Mouse (Mus musculus) testis, postnatal 10 days (tissue): ENCODE data around the gene Pomp.
A peak's percentile ranks its signal among the peaks of the same experiment; 100 is the strongest.

Experiments
- DNase-seq: peaks from one replicate; pipeline ENCODE4 v3.0.0; 2021; ENCODE audit warnings: low spot score

Pomp gene

GRCm38 (mm10) chr5:147860449-147861261, at the start of gene Pomp:
Gene Pomp, plus strand, starts transcription at chr5:147860461.
- DNase-seq = peak; percentile 95

DNA sequence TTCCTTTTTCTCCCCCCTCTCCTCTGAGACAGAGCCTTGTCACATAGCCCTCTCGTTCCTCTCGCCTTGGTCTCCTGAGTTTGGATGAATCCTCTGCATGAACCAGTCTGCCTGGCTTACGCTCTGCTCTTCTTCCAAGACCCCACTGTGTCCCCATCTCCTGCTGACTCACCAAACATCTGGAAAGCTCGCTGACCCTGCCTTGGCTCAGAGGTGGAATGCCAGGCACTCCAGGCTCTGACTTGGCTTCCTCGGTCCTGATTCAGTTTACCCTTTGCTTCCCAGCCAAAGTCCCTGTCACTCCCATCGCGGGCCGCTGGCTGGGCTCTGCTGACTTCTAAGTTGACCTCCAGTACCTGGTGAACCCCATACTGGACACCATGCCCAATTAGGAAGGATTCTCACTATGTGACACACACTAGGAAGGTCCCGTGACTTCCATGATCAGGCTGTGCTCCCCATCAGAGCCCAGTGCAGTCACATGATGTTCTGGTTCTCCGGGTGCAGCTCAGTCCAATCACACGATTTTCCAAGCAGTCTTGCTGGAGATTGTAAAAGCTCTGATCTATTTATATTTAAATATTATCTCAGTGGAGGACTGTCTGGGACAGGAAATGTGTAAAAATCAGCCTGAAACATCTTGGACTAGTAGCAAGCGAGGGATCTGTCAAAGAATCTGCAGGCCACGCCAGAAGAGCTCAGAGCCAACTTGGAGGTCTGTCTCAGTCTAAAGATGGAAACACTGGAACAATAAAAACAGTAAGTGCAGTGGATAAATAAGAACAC, 47.8 kb upstream of the Pomp start:
- no peak for DNase-seq

DNA sequence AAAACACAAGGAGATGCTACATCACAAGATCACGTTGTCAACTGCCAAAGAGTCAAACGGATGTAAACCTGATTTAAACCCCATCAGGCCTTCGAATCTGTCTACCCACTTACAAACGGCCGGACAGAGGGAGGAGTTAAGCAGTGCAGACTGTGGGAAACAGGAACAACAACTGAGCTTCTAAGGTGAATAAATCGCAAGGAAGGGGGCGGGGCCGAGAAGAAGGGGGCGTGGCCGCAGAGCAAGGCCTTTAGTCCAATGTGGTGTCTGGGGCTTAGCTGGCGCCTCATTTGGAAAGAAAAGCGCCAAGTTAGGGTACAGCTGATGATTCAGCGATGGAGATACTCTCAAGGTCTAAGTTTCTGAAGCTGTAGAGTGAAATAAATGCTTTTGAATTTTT, 45.3 kb upstream of the Pomp start:
- peak; percentile 64 for DNase-seq

DNA sequence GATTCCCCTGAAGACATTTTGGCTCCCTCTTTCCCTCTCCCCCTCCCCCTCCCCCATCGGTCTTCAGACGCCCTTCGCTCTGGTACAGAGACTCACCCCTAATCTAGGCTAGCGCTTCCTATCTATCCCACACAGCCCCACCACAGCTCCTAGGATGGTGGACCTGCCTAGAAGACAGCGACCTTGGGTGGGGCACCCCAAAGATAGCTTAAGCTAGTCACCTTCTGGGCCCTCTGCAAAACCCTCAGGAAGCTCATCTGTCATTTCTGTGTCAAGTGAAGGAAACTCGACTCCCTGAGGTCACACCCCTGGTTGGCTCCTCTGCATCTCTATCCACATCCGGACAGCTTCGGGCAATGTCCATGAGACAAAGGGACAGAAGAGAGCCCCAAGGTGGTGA, 44.7 kb upstream of the Pomp start:
- DNase-seq = no peak

DNA sequence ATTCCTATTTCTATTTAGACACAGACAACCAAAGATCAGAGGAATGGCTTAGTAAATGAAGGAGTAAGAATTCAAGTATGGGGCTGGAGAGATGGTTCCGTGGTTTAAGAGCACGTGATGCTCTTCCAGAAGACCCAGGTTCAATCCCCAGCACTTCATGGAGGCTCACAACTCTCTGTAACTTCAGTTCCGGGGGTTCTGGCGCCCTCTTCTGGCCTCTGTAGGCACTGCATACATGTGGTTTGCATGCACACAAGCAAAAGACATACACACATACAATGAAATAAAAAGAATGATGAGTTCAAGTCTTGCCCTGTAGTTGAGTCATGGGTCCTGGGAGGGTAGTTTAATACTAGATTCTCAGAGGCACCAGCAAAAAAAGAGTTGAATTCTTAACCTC, 43.8 kb upstream of the Pomp start:
- no peak for DNase-seq

GRCm38 (mm10) chr5:147817747-147818496, 42.3 kb upstream of the Pomp start:
- DNase-seq = no peak

GRCm38 (mm10) chr5:147818866-147819265, 41.4 kb upstream of the Pomp start:
- DNase-seq = no peak

DNA sequence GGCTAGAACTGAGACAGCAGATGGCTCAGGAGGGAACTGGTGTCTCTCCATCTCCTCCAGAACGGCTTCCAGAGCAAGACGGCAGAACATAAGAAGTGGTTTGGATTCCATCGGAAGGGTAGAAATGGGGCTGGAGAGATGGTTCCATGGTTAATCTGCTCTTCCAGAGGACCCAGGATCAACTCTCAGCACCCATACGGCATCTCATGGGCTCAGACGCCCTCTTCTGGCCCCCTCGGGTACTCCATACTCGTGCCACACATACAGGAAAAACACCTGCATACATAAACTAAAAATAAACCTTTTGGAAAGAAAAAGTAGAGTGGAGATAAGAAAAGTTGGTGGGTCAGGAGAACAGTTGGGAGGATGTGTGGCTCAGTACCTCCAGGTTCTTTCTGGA, 40.4 kb upstream of the Pomp start:
- DNase-seq = no peak

DNA sequence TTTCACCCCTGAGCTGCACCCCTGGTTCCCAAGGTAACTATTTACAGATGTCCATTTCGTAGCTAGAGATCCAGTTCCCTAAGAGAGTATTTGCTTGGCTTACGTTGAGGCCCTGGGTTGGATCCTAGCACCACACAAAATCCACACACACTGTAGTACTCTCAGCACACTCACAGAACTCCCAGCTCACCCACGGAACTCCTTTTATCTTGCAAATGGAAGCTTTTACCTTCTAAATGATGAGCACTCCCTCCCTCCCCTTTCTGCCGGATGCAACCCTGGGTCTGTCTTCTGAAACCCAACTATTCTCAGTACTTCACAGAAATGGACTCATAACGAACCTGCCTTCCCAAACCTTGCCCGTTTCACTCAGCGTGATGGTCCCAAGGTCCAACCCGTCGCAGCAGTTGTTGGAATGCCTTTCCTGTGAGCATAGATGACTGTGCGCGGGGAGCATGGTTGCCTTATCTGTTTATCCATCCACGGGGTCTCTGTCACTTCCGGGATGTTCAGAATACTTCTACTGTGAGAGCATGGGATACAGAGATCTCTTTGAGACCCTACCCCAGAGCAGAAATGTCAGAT, 36.1 kb upstream of the Pomp start:
- peak; percentile 28 for DNase-seq

GRCm38 (mm10) chr5:147825375-147825969, 34.8 kb upstream of the Pomp start:
- DNase-seq = peak; percentile 45

DNA sequence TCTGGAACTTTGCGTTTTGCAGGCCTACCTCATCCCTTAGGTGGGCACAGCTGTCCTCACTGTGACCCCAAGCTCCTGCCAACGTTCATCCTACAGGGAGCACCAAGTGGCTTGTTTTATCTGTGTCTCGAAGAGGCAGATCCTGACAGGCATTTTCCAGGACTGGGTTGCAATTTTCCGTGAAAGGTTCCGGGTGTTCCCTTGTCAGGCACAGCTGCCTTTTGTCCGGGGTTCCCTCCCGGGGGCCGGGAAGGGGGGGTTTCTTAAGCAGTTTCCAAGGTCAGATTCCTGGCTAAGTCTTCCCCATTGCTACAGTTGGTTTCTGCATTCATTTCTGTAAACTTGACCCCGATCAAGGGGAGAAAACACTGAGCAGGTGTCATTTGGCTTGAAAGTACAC, 34.2 kb upstream of the Pomp start:
- peak; percentile 43 for DNase-seq

DNA sequence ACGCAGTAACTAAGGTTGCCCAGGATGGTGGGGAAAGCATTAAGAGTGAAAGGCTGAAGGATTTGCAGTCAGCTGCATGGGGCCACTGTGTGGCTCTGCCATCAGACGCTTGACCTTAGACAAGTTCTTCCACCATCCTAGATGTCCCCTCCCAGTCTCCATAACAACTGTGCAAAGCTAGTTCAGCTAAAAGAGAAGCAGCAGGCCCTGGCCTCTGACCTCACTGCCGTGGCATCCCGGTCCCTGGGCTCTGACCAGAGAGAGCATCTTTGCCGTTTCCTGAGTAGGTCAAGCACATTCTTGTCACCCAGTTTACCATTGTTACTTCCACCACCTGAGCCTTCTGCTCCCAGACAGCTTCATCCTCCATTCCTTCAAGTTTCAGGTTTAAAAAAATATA, 33.7 kb upstream of the Pomp start:
- DNase-seq = peak; percentile 19

GRCm38 (mm10) chr5:147828846-147829245, 31.4 kb upstream of the Pomp start:
- DNase-seq = no peak

DNA sequence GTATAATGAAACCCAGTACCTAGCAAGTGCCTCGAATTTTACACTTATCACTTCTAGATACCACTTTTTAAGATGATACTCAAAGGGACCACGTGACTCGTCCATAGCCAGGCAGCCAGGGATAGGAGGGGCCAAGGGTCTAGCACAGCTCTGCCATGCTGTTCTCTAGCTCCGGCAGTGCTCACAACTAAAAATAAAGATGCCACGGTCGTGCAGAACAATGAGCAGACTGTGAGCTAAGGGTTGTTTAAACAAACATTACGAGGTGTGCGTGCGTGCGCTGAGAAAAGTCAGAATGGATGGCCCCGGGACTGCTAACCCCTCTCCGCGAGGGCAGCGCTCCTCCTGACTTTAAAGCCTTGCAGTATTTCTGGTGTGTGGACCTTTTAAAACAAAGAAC, 27.4 kb upstream of the Pomp start:
- DNase-seq = no peak

DNA sequence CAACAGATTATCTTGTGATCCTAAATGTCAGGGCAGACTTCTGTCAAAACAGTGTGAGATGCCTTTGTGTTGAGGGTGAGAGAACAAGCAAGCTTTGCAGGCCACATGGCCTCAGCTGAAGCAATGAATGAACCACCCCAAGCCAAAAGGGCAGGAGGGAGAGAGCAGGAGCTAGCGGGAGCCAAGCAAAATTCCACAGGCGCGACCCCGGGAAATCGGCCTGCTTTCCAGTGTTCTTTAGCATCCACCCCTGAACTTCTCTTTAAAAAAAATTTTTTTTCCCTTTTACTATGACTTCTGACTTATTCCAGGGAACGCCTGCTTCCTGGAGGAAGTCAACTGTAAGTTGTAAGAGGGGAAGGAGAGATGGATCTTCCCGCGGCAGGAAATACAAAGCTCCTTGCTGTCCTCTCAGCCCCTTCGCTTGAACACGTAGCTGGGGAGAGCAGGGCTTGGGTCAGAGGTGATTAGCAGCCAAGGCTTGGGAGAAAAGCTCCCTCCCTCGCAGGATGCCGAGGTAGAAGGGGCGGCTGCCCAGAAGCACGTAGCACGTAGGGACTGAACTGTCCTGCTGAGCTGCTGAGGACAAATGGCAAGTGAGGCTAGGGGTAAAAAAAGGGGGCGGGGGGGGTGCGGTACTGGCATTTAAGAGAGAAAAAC, 25.3 kb upstream of the Pomp start:
- no peak for DNase-seq

- no peak for DNase-seq
These were observed 20.8 kb upstream of the Pomp start for GRCm38 (mm10) chr5:147839418-147839817.

GRCm38 (mm10) chr5:147843340-147843739, 16.9 kb upstream of the Pomp start:
- no peak for DNase-seq

GRCm38 (mm10) chr5:147845319-147845718, 14.9 kb upstream of the Pomp start:
- no peak for DNase-seq

- DNase-seq = no peak
These were observed 12.9 kb upstream of the Pomp start for GRCm38 (mm10) chr5:147847361-147847760.

DNA sequence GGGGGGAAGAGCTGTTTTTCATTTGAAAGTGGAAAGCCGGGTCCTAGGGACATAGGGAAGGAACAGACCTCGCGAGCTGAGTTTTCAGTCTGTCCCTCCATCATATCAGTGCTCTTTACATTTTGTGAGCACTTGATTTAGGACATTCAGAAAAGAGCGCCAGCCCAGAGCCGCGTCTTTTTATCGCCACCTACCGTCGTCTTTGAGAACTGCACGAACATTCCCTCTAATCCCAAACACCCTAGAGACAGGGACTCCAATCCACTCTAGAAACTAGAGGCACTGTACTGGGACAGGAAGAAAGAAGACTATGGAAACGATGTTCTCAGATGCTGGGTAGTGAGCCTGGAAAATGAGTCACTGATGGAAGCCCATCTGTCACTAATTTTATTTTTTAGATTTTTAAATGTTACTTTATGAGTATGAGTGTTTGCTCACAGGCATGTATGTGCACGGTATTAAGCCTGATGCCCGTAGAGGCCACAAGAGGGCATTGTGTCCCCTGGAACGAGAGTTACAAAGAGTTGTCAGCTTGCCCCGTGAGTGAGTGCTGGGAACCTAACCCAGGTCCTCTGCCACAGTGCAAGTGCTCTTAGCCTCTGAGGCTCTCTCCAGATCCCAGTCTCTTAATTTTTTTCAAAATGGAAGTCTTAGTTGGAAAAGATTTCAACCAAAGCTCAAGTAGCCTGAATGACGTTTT, 11.9 kb upstream of the Pomp start:
- peak; percentile 85 for DNase-seq

DNA sequence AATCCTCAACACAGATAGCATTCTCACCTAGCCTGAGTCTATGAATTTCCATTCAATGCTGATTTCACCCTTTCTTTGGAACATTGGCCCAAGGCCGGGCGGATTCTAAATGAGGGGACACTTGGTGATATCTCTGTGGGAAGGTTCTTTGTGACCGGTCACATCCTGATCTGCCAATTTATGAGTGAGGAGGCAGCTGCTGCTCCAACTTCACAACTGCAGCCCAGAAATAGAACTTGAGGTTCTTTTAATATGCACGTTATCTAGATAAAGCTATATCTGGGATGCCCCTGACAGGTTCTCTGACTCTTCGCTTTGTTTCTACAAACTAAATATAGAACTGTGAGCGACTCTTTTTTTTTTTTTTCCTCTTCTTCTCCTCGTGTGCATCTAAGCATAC, 10.1 kb upstream of the Pomp start:
- no peak for DNase-seq
